8 mouse cellular contexts compared by ENCODE assay signal in genomic region chr1:71101369-71101970, GRCm38 (mm10). TPM values are rescaled to one million over a fixed set of nuclear protein-coding genes. Genes with fewer than 3 reads are reported as not detected.
A peak's percentile ranks its signal among the peaks of the same experiment; 100 is the strongest.
DNase-seq lines count a peak whose midpoint lies in the region; ATAC-seq and TF ChIP-seq lines count a peak whose summit lies in the region.

No protein-coding gene starts in this region.

- H3K27ac ChIP-seq in midbrain, embryonic 11.5 days (ENCODE audit: low read depth, low read length), result no peak overlapping the region
- no peak overlapping the region for H3K27ac ChIP-seq in midbrain, embryonic 15.5 days
- H3K27ac ChIP-seq in bone marrow macrophage, adult 2 months (ENCODE audit: insufficient read depth, low read depth, low read length), result no peak overlapping the region
- no peak overlapping the region for H3K27ac ChIP-seq in hindbrain, embryonic 12.5 days
- H3K27ac ChIP-seq in midbrain, embryonic 13.5 days, result no peak overlapping the region

- peak overlapping the region; percentile 40 for H3K4me2 ChIP-seq in midbrain, embryonic 11.5 days
- no peak overlapping the region for H3K4me2 ChIP-seq in midbrain, embryonic 15.5 days
- peak overlapping the region; percentile 38 for H3K4me2 ChIP-seq in hindbrain, embryonic 12.5 days (replicated peaks)
- peak overlapping the region; percentile 30 for H3K4me2 ChIP-seq in midbrain, embryonic 13.5 days (replicated peaks)

- H3K9ac ChIP-seq in midbrain, embryonic 11.5 days (ENCODE audit: low read length), result no peak overlapping the region
- H3K9ac ChIP-seq in midbrain, embryonic 15.5 days, result no peak overlapping the region
- H3K9ac ChIP-seq in hindbrain, embryonic 12.5 days, result no peak overlapping the region
- H3K9ac ChIP-seq in midbrain, embryonic 13.5 days (replicated peaks), result no peak overlapping the region

- TF ChIP-seq CTCF in bone marrow macrophage, adult 2 months (IDR thresholded peaks at IDR 0.05; ENCODE audit: low read depth, low read length), result no peak

- no peak for TF ChIP-seq POLR2A in bone marrow macrophage, adult 2 months (IDR thresholded peaks at IDR 0.05; ENCODE audit: borderline replicate concordance, low read depth, low read length)

- no peak for DNase-seq in midbrain, embryonic 11.5 days (ENCODE audit: low spot score, missing footprints)
- no peak for DNase-seq in layer of hippocampus, postnatal 14 days (ENCODE audit: low spot score in 2 of 2)
- no peak for DNase-seq in urinary bladder, adult 2 months (ENCODE audit: low spot score)
- DNase-seq in cerebellum, adult 11-12 months, result no peak

- WGBS in midbrain, embryonic 11.5 days, result 58% methylated on average over 11 of the region's 11 CpGs
- WGBS in midbrain, embryonic 15.5 days, result 56% methylated on average over 11 of the region's 11 CpGs
- 57% methylated on average over 11 of the region's 11 CpGs for WGBS in hindbrain, embryonic 12.5 days
- WGBS in midbrain, embryonic 13.5 days, result 61% methylated on average over 11 of the region's 11 CpGs

- no peak overlapping the region for H3K4me3 ChIP-seq in midbrain, embryonic 11.5 days (ENCODE audit: low read depth, low read length)
- no peak overlapping the region for H3K4me3 ChIP-seq in midbrain, embryonic 15.5 days
- peak overlapping the region; percentile 40 for H3K4me3 ChIP-seq in bone marrow macrophage, adult 2 months (ENCODE audit: insufficient read depth, low read length)
- peak overlapping the region; percentile 3; the same call in 1 of the 2 replicates for H3K4me3 ChIP-seq in hindbrain, embryonic 12.5 days
- H3K4me3 ChIP-seq in midbrain, embryonic 13.5 days (replicated peaks), result no peak overlapping the region

- ATAC-seq in midbrain, embryonic 11.5 days (ENCODE audit: low FRiP score), result no peak
- ATAC-seq in midbrain, embryonic 15.5 days (replicated peaks), result no peak
- ATAC-seq in hindbrain, embryonic 12.5 days (ENCODE audit: low FRiP score), result no peak
- ATAC-seq in midbrain, embryonic 13.5 days, result no peak

- no peaks in the 10 kb centered on the region for H3K27me3 ChIP-seq in midbrain, embryonic 11.5 days (ENCODE audit: control insufficient read depth, insufficient read depth, low read length)
- H3K27me3 ChIP-seq in midbrain, embryonic 15.5 days (replicated peaks), result no peaks in the 10 kb centered on the region
- no peaks in the 10 kb centered on the region for H3K27me3 ChIP-seq in hindbrain, embryonic 12.5 days
- H3K27me3 ChIP-seq in midbrain, embryonic 13.5 days, result no peaks in the 10 kb centered on the region

- H3K9me3 ChIP-seq in midbrain, embryonic 11.5 days (ENCODE audit: control insufficient read depth, low read length), result no peaks in the 10 kb centered on the region
- H3K9me3 ChIP-seq in midbrain, embryonic 15.5 days, result no peaks in the 10 kb centered on the region
- no peaks in the 10 kb centered on the region for H3K9me3 ChIP-seq in hindbrain, embryonic 12.5 days (replicated peaks)
- H3K9me3 ChIP-seq in midbrain, embryonic 13.5 days, result no peaks in the 10 kb centered on the region

- peaks cover 7% of the 10 kb centered on the region; the same call in 1 of the 2 replicates for H3K4me1 ChIP-seq in midbrain, embryonic 11.5 days (ENCODE audit: control insufficient read depth, insufficient read depth, low read length)
- peaks cover 6% of the 10 kb centered on the region; the same call in 1 of the 2 replicates for H3K4me1 ChIP-seq in midbrain, embryonic 15.5 days
- peaks cover 17% of the 10 kb centered on the region for H3K4me1 ChIP-seq in bone marrow macrophage, adult 2 months (ENCODE audit: control insufficient read depth, insufficient read depth, low read length)
- H3K4me1 ChIP-seq in hindbrain, embryonic 12.5 days, result peaks cover 4% of the 10 kb centered on the region; the same call in 1 of the 2 replicates
- H3K4me1 ChIP-seq in midbrain, embryonic 13.5 days (replicated peaks), result peaks cover 21% of the 10 kb centered on the region

- H3K36me3 ChIP-seq in midbrain, embryonic 11.5 days (ENCODE audit: control insufficient read depth, insufficient read depth, low read length), result no peaks in the 10 kb centered on the region
- no peaks in the 10 kb centered on the region for H3K36me3 ChIP-seq in midbrain, embryonic 15.5 days (replicated peaks)
- H3K36me3 ChIP-seq in hindbrain, embryonic 12.5 days, result no peaks in the 10 kb centered on the region
- no peaks in the 10 kb centered on the region for H3K36me3 ChIP-seq in midbrain, embryonic 13.5 days

RNA-seq across cellular contexts. Expression of gene Bard1, which starts 1.5 kb away (rescaled TPM):
- polyA plus RNA-seq in midbrain, embryonic 11.5 days (2014; fragmentation: Nextera tagmentation; extraction: Ambion mirVana), result 2.0 and 2.7 TPM in 2 replicates
- polyA plus RNA-seq in midbrain, embryonic 15.5 days (2015; fragmentation: Nextera tagmentation; extraction: Ambion mirVana), result 0.54 and 0.68 TPM in 2 replicates
- 4.4 and 5.2 TPM in 2 replicates for polyA plus RNA-seq in bone marrow macrophage, adult 2 months (2012; ENCODE audit: insufficient read depth, insufficient read length, missing spikeins)
- 1.5 and 1.9 TPM in 2 replicates for polyA plus RNA-seq in hindbrain, embryonic 12.5 days (2016; fragmentation: Nextera tagmentation; extraction: Ambion mirVana)
- polyA plus RNA-seq in midbrain, embryonic 13.5 days (2015; fragmentation: Nextera tagmentation; extraction: Ambion mirVana), result 1.0 and 1.1 TPM in 2 replicates
- total RNA-seq in layer of hippocampus, postnatal 14 days (2021), result 1 to 10 TPM in 1 of 2 experiments, under 1 TPM in 1; 0.74 to 1.1 TPM
- 0.96 and 1.0 TPM in 2 replicates for polyA plus RNA-seq in urinary bladder, adult 2 months (2012; rRNA removed)

Comparison
In these comparisons a context has a peak if more than half of its experiments do, and no peak if none do; other contexts are left out.
1. H3K4me3 ChIP-seq: peak in bone marrow macrophage, adult 2 months (single experiment) and hindbrain, embryonic 12.5 days (single experiment); none in midbrain, embryonic 11.5 days (single experiment), midbrain, embryonic 15.5 days (single experiment) and midbrain, embryonic 13.5 days (single experiment).